Mouse (Mus musculus) layer of hippocampus, adult 11-12 months (tissue): ENCODE data around the gene Olfr748.
"Not testable (repeated sequence)": the region's sequence is repeated elsewhere in the genome, so short reads cannot be mapped to it uniquely, and the experiment has no call there.

Experiments used
- DNase-seq: peaks from one replicate; pipeline ENCODE4 v3.0.0; 2022; ENCODE audit warnings: low spot score

Gene Olfr748

DNA sequence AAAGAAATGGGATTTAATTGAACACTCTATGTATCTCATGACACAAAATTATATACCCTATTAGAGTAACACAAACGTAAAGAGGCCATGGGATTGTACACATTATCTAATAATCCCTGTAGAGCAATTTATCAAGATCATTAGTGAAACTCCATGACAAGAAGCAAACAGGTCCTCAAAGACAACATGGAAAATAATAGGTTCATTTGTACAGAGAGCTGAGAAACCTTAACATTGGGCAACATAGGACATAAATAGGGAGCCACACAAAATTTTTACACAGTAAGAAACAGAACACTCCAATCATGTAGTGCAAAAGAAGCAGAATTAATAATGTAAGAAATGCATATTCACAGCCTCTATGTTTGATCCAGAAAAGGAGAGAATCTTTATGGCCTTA lies at the start of gene Olfr748:
Gene Olfr748 (plus strand): TSS at position 301 of the 400 bp plus-strand sequence.
- no peak for DNase-seq

DNA sequence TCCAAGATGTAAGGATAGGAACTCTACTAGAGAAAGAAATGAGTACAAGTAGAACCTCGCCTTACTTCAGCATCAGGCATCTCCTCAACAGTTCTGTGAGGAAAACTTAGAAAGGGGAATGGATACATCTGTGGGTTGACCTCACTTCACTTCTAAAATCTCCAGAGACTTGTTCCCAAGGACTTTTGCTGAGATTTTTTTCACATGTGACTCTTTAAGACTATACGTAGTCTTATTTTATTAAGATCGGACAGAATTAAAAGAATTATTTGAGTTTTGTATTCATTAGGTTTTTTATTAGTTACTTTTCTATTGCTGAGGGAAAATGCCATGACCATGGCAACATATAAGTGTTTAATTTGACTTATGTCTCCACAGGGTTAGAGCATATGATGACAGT lies 14.1 kb upstream of the Olfr748 start, which contains the start of gene Olfr747:
Gene Olfr747 (minus strand): TSS at position 101 of the 400 bp plus-strand sequence.
- no peak for DNase-seq

DNA sequence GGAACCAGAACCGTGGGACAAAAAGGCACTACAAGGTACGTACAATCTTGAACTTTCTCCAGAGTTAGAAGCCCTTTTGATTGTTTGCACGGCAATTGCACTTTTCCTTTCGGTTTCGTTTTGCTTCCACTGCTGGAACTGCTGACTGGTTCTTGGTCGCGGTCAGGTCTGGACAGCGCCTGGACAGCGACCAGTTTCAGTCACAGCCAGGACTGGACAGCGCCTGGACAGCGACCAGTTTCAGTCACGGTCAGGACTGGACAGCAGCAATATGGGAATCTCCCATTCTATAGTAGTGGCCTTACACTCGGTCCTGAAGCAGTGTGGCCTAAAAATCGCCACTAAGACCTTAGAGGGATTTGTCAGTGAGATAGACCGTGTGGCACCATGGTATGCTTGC lies 12.7 kb downstream of the Olfr748 start:
- not testable (repeated sequence) for DNase-seq

DNA sequence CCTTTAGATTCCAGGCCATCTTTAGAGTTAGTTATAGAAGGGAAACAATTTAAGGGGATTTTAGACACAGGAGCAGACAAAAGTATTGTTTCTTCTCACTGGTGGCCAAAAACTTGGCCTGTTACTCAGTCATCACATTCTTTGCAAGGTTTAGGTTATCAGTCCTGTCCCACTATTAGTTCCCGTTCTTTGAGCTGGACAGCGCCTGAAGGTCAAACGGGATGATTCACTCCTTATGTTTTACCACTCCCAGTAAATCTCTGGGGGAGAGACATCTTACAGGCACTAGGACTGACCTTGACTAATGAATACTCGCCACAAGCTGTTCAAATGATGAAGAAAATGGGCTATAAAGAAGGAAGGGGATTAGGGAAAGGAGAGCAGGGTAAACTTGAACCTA lies 15.2 kb downstream of the Olfr748 start:
- DNase-seq: not testable (repeated sequence)

DNA sequence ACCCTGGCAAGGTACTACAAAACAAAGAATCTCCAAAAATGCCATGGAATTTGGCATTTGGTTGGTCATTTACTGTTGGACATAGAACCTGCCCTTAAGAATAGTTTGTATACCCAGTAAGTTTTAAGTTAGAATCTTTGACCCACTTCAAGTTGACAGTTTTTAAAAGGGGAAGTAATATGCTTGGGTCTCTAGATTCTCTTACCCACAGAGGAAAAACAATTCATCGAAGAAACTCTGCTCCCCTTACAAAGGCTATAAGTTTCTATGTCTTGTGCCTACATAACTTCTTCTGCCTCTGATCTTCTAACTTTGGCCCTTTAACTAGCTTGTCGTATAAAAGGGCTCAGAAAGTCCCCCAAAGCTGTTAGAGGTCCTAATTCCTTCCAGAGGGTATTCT lies 33.2 kb downstream of the Olfr748 start:
- DNase-seq: no peak

DNA sequence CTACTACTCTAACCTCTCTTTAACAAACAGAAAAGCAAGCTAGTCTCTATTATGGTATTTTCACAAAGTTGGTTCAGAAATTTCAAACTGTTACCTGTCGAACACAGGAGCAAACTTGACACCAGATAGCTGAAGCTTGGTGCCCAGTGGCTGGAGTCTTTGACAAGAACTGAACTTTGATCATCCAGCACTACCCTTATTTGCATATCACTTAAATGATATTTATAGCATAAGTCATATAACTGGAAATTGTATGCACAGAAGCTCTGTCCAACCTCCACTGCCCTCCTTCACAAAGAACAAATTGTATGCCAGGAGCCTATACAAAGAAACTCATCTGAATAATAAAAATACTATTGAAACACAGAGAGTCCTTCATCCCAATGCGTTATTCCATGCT lies 34.4 kb downstream of the Olfr748 start:
- no peak for DNase-seq

DNA sequence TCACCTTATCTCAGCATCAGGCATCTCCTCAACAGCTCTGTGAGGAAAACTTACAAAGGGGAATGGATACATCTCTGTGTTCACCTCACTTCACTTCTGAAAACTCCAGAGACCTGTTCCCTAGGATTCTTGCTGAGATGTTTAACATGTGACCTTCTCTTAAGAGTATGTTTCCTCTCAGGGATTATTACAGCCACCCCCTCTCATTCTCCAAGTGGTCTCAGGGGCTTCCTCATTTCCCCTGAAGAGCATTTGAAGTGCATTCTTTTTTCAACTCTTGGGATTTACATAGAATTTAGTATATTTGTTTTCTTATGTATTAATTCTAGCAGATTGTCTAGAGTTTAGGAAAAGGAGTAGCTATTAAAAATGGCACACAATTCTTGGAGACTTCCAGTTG lies 37.8 kb downstream of the Olfr748 start, which contains the start of gene Olfr749:
Gene Olfr749 (minus strand): TSS at position 101 of the 400 bp plus-strand sequence.
- DNase-seq: no peak

DNA sequence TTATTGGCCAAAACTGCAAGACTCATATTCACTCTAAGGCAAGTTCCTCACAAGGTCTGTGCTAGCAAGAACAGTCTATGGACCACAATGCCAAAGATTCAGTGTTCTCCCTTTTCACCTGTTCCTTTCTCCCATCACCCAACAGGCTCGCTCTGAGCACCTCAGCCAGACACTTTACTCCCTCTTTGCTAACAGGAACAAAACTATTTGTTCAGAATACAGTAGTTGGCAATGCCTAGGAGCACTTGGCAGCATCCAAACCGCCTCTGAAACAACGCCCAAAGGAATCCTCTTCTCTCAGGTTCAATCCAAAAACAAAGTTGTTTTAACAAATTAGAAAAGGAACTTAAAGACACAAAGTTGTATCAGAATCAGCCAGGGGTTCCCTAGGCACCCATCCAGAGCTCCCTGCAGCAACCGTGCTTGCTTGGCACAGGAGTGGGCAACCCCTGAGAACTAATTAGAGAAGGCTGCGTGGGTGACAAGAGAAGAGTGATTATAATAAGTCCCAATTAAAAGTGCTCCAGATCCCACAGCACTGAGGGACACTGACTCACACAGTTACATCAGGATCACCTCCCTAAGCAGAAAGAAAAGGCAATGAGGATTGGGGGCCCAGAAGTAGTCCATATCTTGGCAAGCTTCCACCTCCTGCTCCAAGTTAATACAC lies 51.4 kb downstream of the Olfr748 start:
- no peak for DNase-seq
